Mouse (Mus musculus) adrenal gland, adult 2 months (tissue): ENCODE measurements around the gene Usp12. TPM values are rescaled to one million over a fixed set of nuclear protein-coding genes. Genes with fewer than 3 reads are reported as not detected.
A peak's percentile ranks its signal among the peaks of the same experiment; 100 is the strongest.
"Not testable (repeated sequence)": the region's sequence is repeated elsewhere in the genome, so short reads cannot be mapped to it uniquely, and the experiment has no call there.

ENCODE experiments used
- DNase-seq: peaks from one replicate; pipeline ENCODE4 v3.0.0; 2021
- polyA plus RNA-seq: library from polyadenylated mRNA; depleted of rRNA; stranded (reverse); fragments of >200 nt; gene quantifications from 2 replicates; pipeline ENCODE4 v1.2.3, GENCODE M21; 2012
- total RNA-seq, 2 experiments: library from RNA; stranded (reverse); gene quantifications; 2 replicates each; pipeline ENCODE4 v1.2.3; 2021

Usp12 gene
- total and polyA plus RNA-seq, 3 experiments: 3.2 to 34.2 (median 27.4) TPM

DNA sequence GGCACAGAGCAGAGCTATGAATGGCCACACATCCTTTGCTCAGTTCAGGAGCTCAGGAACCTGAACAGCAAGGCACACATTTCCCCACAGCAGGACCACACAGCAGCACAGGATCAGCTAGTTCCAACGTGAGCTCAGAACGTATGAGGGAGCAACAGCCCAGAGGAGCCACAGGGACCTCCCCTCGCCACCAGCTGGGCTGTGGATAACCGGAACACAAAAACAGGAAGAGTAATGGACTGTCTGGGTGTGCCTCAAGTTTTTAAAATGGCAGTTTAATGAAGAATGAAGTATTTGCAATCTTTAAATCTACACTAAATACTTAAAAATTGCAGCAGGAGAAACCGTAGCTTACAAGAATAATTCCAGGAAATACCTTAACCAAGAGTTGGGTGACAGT is 44.9 kb downstream of the Usp12 start:
- no peak for DNase-seq

DNA sequence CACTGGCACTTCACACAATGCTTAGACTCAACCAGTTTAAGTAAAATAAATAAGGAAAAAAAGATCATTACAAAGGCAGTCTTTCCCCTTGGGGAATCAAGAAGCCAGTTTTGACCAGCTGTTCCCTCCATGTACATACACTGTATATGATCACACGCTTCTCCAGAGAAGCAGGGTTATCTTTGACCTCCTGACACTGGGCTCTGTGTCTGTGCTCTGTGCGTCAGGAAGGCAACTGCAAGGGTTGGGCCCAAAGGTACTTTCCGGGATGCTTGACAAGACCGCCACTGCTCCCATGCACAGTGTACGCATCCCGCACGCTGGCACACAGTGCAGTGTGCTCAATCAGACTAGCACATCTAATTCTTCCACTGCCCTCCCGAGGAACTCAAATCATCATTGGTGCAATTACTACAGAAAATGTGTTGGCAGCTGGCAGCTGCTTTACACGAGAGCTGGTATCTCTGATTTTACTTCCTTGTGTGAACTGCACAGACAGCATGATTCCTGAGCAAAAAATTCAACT is 57.8 kb downstream of the Usp12 start:
- no peak for DNase-seq

DNA sequence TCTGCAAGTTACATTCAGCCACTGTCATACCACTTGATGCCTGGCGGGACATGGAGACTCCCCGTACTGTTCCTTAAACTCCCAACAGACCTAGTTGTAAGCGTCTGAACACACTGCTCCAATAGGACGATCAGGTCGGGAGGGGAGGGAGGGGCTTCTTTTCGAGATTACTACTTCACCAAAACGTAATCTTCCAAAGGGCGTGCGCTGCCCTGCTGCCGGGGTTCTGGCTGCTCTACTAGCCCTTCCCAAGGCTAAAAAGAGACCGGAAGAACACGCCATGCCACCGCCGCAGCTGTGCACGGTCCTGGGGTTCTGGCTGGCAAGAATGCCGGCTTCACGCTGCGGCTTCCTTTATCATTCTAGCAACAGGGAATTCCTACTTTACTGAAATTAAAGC is 58.5 kb downstream of the Usp12 start:
- DNase-seq: no peak

DNA sequence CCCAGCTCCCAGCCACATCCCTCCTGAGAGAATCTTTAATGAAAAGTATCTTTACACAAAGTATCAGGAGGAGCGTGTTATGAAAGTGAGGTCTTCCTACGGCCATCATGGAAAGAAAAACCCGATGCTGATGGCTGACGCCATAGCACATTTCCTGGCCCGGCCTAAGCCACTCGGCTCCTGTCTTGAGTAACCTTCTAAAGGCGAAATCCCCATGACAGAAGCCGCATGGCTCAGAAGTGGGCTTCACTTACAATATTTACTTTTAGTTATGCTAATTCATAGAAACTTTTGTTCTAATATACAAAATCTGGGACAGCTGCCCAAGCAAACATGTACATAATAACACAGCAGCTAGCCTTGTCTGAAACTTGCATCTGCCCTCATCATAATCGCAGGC is 59.8 kb downstream of the Usp12 start:
- DNase-seq: not testable (repeated sequence)

DNA sequence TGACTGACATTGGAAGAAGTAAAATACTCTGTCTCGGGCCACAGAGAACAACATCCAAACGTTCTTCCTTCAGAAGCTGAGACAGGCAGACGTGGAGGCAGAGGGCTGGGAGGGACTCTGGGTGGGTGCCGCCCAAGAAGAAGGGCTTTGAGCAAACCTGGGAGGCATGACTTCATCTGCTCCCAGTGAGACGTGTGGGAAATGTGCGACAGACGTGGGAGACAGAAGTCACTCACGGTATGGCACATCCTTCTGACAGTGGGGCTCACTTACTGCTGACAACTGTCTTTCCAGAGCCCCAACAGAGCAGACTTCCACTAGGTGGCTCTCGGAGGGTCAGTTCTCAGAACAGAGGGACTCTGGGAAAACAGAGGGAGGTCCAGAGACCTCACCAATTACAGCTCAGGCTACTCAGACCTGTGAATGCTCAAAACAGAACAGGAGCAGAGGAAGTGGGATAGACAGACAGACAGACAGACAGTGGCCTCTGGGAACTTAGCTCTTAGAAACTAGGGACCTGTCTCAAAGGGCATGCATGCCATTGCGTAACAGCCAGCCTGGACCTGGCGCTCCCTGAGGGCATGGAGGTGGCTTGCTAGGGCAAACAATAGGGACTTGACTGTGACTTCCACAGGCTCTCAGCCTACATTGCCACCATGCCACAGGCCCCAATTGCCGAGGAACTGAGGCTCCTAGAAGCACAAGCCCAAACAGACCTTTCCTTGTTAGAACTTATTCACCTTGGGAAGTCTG is 60.7 kb downstream of the Usp12 start:
- peak; percentile 36 for DNase-seq

DNA sequence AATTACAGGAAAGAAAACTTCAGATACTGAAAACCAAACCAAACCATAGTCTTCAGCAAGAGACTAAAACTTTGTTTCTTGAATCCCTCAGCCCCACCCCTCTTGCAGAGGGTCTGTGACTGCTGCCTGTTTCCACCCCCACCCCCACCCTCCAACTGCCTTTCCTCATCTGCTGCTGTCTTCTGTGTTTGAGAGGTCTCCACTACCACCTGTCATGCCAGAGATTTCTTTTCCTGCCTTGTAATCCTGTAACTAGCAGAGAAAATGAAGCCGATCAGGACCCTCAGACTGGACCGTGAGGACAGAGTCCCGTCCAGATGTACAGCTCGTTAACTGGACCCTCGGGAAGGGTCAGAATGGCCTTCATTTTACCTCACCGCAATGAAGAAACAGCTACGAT is 61.4 kb downstream of the Usp12 start:
- no peak for DNase-seq

DNA sequence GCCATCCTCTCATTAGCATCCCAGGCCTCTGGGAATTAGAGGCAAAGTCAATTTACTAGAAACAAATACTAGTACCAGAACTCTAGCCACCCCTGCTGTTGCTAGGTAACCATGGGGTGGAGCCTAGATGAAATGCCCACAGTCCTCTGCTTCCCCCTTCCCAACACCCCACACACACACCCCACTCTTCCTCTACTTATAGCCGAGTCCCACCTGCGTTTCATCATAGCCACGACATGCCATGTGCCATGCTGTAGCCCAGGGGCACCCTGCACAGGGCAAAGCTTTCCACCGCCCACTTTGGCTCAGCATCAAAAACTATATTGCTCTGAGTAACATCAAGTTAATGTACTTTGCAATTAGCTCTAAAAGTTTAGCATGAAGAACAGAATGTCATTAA is 67.8 kb downstream of the Usp12 start:
- no peak for DNase-seq

DNA sequence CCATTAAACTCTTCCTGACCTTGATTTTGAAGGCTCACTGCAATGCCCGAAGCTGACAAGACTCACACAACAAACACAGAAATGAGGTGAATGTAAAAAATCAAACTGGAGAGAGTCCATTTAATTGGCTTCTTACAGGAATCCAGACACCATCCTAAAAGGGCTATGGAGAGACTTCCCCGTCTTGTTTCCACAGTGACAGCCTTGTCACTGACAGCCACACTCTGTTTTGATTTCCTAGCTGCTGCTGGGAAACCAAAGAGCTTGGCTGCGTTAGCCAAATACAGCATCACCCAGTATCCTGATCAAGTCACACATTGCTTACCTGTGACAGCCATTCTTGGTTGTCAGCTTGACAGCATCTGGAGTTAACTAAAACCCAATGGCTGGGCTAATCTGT is 69.8 kb downstream of the Usp12 start:
- DNase-seq: no peak

DNA sequence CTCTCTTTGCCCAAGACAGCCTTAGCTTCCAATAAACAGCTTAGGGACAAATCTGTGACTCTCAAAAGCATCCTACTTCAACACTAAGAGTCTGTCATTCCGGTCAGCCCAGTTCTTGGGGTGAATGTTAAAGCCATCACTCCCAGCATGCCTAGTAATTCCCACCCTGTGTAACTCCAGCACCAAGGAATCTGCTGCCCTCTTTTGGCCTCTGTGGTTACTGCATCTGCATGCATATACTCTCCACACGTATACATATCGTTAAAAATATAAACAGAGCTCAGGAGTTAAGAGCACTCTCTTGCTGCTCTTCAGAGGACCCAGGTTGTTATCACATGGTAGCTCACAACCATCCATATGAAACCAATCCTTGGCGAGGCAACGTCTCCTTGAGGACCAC is 71.4 kb downstream of the Usp12 start:
- no peak for DNase-seq

DNA sequence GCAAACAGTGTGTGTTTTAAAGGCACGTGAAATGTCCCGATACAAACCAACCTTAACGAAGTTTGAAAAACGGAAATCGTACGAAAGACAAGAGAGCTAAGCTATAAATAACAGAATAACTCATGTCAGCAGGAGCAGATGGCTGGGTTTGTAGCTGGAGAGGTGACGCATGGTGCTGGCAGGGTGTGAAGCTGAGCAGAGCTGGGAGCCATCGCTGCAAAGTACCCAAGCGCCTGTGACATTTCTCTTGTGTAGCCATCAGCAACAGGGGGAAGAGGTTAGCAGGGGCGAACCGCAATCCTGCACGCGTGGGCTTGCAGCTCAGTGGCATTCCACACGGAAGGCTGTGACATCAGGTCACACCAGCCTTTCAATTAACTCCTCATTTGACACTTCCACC is 72.6 kb downstream of the Usp12 start:
- DNase-seq: no peak

DNA sequence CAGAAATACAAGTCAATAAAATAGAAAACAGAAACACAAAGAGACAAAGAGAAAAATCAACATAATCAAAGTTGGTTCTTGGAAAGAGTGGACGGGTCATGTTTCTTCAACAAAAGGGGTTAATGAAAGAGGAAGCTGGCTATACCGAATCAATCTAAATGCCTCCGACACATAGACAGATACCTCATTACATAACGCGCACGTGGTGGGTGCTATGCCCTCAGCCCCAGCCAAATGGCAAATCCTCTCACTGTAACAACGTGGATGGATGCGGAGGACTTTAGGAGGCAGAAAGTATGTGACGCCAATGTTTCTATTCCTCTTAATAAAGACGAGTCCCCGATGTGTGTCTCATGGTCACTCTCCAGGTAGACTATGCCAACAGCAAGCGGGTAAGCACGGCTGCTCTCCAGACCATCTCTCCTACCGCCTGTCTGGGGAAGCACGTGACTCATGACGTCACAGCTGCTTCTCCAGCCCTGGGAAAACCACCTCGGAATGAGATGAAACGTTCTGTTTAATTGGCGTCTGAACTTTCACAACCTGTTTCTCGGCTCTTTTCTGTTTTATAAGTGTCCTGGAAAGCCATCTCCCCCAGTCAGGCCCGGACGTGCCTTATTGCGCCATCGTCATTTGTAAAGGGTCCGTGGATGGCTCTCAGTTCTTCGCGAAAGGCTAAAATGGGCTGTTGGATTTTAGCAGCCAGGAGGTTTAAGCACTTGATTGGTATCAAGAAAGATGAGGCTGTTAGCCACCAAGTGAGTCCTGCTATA is 75.0 kb downstream of the Usp12 start:
- no peak for DNase-seq

DNA sequence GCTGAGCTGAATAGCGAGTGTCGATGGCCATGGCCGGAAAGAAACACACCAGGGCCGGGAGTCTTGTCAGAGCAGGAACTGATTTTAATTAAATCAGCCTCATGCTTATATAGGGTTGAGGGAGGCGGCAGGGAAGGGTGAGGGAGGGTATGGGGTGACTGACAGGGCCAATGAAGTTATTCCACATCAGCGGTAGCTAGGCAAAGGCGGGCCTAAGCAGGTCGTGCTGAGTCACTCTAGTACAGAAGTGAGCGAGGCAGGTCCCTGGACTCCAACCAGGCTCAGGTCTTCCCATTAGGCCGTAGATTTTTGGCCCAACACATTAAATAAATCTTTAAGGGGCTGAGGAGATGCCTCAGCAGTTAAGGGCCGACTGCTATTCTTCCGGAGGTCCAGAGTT is 81.0 kb downstream of the Usp12 start:
- no peak for DNase-seq

DNA sequence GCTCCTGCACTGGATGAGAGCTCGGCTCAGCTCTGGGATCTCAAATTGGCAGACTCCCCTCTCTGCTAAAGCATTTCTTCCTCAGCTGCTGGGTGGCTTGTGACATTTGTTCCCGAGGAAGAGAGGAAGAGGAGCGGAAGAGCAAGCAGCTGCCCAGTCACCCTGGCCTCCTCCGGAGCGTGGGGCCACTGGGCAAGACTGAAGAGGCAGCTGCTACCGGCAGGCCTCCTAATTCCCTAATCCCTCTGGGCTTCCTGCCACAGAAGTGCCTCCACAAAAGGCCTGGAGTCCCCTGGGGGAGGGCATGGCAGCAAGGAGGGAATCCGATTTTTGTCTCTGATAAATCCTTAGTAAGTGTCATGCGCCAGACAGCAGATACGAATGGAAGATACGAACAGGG is 81.7 kb downstream of the Usp12 start:
- DNase-seq: no peak

DNA sequence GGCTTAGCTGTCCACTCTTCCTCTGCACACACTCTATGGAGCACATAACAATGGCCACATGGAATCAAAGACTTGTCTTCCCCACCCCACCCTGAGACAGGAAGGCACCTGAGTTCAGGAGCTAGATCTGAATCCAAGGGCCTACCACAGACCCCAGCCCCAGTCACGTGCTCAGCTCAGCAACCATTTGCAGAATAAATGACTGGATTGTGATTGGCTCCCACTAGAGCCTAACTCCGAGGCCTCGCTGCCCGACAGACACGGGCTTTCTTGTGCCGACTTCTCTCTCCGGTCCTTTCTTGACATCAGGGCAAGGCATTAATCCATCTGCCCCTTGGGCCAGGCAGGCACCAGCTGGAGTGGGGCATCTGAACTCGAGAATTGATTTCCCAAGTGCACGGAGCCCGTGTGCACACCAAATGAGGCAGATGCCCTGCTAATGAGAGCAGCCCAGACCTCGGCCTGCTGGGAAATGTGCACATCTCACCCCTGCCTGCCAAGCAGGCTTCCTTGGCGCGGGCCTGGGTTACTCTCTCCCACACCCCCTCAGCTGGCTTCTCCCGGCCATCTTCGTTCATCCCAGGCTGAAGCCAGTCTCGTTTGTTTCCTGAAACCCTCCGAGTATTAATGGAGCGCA is 82.4 kb downstream of the Usp12 start:
- no peak for DNase-seq

DNA sequence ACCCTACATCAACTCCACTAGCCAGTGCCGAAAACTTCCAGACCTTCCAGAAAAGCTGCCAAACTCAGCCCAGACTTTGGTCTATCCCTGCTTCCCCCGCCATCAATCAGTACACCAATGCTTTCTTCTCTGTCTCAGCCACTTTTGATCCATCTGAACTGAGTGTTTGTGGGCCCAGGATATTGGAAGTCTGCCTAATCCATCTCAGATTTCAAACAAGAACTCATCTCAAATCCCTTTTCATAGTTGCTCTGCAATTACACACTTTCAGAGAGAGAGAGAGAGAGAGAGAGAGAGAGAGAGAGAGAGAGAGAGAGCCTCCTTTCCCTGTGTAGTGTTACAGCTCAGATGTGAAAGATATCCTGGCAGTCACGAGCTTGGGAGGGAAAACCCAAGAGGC is 85.4 kb downstream of the Usp12 start:
- no peak for DNase-seq

DNA sequence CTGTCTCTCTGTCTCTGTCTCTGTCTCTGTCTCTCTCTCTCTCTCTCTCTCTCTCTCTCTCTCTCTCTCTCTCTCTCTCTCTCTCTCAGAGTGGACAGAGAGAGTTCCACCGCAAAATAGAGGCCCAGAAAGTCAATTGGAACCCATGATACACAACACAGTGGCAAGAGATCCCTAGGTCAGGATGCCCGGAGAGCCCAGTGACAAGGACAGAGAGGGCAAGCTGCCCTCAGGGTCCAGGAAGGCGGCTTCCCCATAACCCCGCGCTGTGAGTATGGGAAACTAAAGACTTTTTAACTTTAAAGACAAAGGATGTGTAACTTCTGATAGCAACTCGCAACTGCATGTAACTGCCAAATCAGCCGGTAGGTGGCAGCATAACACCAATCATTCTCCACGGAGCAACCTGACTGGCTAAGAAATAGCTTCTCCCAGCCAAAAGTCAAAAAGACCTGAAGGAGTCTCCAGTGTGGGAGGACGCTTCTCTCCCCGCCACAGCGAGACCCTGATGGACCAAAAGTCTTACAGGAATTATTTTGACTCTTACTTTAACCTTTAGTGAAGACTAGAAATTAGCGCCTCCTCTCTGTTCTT is 88.9 kb downstream of the Usp12 start:
- DNase-seq: peak; percentile 82

DNA sequence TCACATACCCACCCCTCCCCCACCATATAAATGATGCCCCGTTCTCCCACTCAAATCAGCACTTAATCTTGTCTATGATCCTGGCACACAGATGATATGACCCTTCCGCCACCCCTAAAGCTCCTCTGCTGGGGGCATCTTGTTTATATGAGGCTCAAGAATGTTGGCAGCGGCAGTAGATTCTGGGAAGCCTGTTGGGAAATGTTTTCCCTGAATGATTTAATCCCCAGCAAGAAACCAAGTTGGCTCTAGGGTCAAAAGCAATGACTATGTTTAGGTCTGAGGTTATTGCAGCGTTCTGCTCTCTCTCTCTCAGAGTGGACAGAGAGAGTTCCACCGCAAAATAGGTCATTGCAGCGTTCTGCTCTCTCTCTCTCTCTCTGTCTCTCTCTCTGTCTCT is 89.4 kb downstream of the Usp12 start:
- DNase-seq: peak; percentile 12

DNA sequence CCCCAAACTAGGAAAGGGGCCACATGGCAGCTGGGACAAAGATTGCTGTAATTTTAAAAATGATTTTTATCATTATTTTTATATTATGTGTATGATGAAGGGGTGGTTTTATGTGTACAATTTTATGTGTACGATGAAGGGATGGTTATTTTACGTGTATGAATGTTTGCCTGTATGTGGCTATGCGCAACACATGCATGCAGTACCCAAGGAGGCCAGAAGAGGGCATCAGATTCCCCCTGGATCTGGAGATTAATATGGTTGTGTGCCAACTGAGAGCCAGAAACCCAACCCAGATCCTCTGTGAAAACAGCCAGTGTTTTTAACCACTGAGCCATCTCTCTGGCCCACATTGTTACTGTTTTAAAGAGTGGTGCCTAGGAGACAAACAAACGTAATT is 90.6 kb downstream of the Usp12 start:
- no peak for DNase-seq

DNA sequence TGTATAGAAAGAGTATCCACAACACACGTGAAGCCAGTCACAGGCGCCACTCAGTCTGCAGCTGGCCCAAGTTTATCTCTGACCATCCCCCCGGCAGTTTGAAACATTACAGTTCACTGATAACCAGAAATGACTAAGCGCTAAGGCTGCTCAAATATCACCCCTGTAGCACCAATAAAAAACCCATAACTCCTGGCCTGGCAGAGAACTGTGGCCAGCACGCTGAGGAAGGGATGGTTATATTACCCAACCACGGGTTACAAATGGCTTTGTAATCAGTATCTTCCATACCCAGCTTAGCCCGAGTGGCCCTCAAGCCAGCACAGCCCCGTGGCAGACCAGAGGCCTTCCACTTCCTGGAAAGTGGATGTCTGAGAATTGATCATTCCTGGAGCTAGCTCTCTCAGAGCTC is 91.1 kb downstream of the Usp12 start:
- peak; percentile 68 for DNase-seq

DNA sequence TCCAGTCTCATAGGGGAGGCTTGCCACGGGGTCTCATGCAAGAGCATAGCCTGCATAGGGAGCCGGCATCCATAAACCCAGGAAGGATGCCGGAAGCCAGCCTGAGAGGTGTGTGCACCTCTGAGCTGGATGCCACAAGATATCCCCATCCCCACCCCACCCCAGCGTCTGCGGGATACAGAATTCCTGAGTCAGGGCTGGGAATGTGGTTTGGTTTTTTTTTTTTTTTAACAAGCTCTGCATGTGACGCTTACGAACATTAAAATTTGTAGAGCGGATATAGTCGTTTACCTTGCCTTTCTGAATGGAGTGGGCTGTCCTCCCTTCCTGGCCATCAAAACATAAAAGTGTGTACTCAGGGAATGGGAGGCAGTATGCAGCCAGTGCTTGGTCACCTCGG is 94.7 kb downstream of the Usp12 start:
- no peak for DNase-seq

DNA sequence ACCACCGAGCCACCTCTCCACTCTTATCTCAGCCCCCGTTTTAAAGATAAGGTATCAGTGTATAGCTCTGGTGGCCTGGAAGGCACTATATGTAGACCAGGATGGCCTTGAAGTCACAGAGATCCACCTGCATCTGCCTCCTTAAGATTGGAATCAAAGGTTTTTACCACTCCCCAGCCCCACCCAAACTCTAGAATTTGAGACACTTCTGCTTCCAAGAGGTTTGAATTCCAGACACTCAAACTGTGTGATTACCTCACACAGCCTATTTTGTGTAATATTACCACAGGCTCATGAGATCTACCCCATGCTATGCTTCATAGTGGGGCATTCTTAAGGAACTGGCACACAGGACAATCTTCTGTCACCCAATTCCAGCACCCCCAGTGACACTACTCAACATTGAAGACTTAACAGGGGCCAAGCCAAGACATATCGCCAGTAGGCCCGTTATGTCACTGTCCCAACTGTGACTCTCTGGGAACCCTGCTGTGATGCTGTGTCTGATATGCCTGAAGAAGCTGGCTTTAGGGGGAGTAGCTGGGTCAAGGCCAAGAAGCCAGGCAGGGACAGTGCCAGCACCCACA is 95.3 kb downstream of the Usp12 start:
- no peak for DNase-seq

DNA sequence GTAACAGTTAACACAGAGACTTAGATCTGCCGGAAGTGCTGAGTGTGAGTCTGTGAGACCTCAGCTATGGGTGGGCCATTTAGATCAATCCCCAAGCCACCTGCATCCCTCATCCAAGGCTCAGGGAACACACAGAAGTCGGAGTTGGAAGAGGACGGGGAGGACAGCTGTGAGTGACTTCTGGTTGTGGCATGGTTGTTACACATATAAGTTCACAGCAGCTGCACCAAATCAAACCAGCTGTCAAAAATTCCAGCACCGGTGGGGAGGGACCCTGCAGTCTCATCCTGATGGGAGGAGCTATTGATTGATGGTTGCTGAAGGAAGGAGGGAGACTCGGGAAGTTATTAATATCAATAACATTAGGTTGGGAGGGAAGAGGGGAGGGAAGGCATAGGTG is 99.3 kb downstream of the Usp12 start:
- DNase-seq: no peak
